Mouse (Mus musculus) heart, postnatal 0 days (tissue): ENCODE measurements around the gene Gas8.

Source experiments
- CTCF ChIP-seq: IDR thresholded peaks from 2 replicates; pipeline ENCODE4 v1.5.1; 2016; ENCODE audit warnings: antibody characterized with exemption, control low read depth, low read depth
- EP300 ChIP-seq: IDR thresholded peaks from 2 replicates; pipeline ENCODE4 v1.6.1; 2016; ENCODE audit warnings: antibody characterized with exemption, low read depth

DNA sequence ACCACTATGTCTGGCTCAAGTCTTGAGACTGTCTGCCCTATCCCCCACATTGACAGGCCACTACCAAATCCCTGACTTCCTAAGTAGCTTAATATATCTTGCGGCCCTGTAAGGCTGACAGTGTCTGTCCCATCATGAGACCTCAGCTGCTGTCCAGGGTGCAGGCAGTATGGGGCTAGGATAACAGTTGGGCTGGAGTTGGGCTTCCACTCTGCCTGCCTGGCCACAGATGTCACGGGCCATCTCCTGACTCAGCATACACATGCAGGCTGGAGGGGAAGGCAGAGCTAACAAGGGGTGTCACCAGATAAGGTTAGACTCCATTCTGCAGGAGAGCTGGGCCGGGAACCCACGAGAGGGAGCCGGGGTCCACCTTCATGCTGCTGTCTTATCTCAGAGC is 11.5 kb upstream of the Gas8 start:
- TF ChIP-seq CTCF: no peak
- no peak for TF ChIP-seq EP300
